Mouse (Mus musculus) left cerebral cortex, adult 9 months (tissue): ENCODE data around the gene Mark3.

Experiments used
- DNase-seq, 2 experiments: peaks; one replicate each; pipeline ENCODE4 v3.0.0; 2022; ENCODE audit warnings: low spot score in 2 of 2

The Mark3 gene

GRCm38 (mm10) chr12:111674850-111675486, 100.6 kb downstream of the Mark3 start:
- no peak for DNase-seq

DNA sequence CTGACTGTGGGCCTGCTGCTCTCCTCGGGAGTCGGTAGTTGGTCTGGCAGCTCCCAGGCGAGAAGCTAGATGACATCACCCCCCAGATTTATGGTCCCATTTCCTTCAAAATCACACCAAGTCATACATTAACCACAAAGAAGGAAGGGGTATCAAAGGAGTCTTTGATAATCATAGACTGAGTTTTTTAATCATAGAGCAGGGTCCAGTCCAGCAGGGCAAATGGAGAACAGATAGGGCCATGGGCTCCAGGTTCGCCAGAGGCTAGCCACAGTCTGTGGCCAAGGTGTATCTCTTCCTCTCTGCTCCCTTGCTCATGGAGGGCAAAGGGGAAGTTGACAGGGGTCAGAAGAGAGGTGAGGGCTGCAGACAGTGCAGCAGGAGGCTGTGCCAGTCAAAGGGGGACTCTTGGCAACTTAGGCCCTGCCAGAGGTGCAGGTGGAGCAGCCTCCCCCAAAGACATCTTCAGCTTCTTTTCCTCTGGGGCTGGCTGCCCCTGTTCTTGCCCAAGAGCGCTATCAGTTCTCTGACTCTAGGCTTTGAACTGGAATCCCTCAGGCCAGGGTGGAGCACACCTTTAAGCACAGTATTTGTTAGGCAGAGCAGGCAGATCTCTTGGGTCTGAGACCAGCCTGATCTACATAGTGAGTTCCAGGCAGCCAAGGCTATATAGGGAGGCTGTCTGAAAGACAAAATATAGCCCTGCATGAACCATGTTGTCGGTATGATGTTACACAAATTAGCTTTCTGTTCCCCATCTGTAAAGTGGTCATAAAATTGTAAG, 101.7 kb downstream of the Mark3 start:
- DNase-seq: no peak

GRCm38 (mm10) chr12:111677421-111677820, 103.1 kb downstream of the Mark3 start:
- no peak for DNase-seq

DNA sequence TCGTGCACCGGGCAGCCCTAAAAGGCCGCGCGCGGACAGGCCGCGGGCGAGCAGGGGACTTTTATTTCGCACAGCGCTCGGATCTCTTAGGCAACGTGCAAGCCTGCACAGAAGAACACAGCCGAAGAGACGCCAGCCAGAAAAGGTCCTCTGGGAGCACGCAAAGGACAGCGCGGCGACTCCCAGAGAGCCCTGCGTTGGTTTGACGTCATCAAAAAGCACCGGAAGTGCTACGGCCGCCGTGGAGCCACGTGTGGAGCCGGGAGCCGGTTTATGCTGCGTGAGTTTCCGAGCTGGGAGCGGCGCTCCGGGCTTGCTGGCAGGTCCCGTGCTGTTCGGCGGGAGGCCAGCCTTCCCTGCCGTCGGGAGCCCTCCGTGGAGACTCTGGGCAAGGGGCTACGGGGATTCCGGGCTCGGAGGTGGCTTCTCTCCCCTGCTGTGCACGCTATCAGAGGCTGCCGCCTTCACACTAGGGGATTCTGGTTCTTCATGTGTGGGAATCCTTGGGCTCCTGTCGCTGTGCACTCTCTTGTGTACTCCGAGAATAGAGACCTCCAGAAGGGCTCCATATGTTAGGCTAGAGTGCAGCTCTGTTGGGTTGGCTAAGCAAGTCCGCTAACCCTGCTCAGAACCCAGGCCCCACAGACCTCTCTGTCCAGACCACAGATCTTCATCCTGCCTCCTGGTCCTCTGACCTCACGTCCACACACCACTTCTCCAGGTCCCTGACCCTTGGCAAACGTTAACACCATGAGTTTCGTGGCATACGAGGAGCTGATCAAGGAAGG, 103.8 kb downstream of the Mark3 start, which contains the start of gene Trmt61a:
Gene Trmt61a (plus strand): TSS at position 224 of the 788 bp plus-strand sequence.
- peak in 1 of 2 experiments; percentile 88 for DNase-seq

DNA sequence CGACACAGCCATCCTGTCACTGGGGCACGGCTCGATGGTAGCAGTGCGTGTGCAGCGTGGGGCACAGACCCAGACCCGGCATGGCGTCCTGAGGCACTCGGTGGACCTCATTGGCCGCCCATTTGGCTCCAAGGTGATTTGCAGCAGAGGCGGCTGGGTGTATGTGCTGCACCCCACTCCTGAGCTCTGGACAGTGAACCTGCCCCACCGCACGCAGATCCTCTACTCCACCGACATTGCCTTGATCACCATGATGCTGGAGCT, 104.3 kb downstream of the Mark3 start:
- no peak for DNase-seq

GRCm38 (mm10) chr12:111678997-111679396, 104.7 kb downstream of the Mark3 start:
- no peak for DNase-seq

GRCm38 (mm10) chr12:111680661-111681060, 106.3 kb downstream of the Mark3 start:
- no peak for DNase-seq

- DNase-seq: no peak
Observed at GRCm38 (mm10) chr12:111681305-111681704, 107.0 kb downstream of the Mark3 start.

- DNase-seq: no peak
Observed at GRCm38 (mm10) chr12:111682003-111682402, 107.7 kb downstream of the Mark3 start.

- DNase-seq: no peak
Observed at GRCm38 (mm10) chr12:111682806-111683205, 108.5 kb downstream of the Mark3 start.

DNA sequence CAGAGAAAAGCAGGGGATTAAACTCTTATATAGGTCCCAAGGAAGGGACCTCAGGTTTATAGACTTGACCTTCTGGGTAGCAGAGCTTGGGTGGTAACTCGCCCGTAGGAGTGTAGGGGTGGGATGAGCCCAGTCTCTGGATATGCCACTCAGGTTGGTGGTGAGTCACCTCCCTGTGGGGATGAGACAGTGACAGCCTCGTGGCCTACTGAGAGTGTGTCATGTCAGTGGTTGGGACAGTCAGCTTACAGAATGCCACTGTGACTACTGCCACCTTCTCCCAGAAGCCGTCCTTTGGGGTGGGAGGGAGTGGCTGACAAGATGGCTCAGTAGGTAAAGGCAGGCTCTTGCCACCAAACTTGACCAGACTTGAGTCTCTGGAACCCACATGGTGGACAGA, 112.1 kb downstream of the Mark3 start:
- DNase-seq: no peak

GRCm38 (mm10) chr12:111687350-111688068, 113.2 kb downstream of the Mark3 start:
- no peak for DNase-seq

DNA sequence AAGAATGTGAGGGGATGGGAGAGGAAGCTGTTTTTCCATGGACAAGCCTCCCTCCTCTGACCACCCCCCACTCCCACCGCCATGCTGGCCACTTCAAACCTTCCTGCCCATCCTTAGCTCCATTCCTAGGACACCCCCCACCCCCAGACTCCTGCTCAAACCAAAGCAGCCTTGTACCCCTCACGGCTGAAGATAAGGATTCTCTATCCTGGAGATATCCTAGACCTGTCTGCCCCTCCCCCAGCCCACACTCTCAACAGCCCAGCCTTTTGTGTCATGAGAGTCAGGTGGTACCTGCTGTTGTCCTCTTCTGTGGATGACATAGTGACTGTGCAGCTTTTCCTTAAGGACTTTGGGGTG, 113.7 kb downstream of the Mark3 start:
- no peak for DNase-seq

DNA sequence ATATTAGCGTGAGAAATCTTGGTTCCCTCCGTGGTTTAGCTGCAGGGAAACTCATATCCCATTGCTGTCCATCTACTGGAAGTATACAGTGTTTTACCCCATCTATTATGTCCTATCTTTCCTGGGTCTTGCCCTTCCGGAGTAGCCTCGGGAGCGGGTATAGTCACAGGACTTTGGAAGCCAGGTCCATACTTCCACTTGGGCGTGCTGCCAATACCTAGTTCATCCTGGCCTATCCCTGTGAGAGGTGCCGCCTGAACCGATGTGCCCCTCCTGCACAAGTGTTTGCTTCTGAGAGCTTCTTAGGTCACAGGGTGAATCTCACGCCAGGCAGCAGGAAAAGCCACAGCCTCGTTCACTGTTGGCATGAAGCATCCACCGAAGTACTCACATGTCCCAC, 115.1 kb downstream of the Mark3 start:
- DNase-seq: no peak

DNA sequence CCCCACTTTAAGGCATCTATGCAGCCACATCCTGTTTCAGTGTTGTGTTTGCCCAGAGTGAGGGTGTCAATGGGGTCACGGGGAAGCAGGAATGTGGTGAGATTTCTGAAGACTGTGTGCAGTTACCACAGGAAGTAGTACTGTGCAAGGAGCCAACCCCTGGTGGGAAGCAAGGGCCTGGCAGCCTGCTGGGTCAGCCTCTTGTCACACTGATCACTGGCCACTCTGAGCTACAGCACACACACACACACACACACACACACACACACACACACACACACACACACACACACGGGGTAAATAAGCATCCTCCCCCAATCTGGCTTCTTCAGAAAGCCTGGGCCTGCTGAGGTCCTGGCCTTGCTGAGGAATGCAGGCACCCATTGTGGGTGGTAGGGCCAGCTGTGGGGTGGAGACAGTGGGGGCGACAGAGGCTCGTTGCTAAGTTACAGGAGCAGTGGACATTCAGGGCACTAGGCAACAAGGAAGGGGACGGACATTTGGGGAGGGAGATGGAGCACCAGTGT, 117.1 kb downstream of the Mark3 start:
- no peak for DNase-seq

GRCm38 (mm10) chr12:111692899-111693298, 118.6 kb downstream of the Mark3 start:
- no peak for DNase-seq

- DNase-seq: peak; percentile 76 to 82
Observed at GRCm38 (mm10) chr12:111693341-111694270, 119.3 kb downstream of the Mark3 start.

- DNase-seq: no peak
Observed at GRCm38 (mm10) chr12:111694271-111694781, 120.0 kb downstream of the Mark3 start.

DNA sequence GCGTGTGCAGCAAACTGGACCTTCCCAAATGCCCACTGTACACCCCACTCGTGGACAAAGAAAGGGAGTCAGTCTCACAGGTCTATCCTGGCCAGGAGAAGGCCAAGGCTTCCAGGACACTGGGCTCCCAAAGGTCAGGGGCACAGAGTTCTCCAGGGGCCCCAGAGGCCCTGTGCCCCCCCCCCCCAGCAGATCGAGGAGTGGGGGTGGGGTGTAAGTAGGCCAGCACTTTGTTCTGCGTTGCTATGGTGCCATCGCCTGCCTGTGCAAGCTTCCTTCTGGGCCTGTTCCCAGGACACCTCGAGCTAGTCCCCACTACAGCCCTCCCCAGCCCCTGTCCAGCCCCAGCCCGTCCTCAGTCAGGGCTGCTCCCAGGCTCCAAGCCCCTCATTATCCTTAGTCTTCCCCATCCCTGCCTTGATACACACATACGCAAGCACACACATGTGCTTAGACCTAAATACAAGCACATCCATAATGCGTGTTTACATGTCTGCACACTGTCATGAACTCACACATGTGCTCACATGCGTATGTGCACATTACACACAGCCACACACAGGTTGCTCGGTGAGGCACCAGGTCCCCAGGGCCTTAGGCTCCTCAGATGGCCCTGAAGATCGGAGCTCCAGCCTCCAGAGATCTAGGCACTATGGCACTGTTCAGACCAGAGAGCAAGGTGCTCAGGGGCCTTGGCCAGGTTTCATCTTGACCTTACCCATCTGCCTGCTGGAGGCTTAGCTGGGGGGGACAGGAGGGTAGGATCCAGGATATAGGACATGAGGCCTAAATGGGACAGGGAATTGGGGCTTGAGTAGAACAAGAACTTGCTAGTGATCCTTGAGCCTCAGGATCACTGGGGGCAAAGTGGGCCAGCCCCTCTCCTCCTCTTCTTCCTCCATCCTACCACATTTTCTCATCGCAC, 120.8 kb downstream of the Mark3 start:
- DNase-seq: no peak
